Mouse (Mus musculus) gonadal fat pad, adult 2 months (tissue): ENCODE results near the gene Cacng5. TPM values are rescaled to one million over a fixed set of nuclear protein-coding genes. Genes with fewer than 3 reads are reported as not detected.

Experiments used
- DNase-seq: peaks from one replicate; pipeline ENCODE4 v3.0.0-alpha.2; 2012; ENCODE audit warnings: low read depth
- polyA plus RNA-seq: library from polyadenylated mRNA; depleted of rRNA; stranded (reverse); fragments of >200 nt; gene quantifications from 2 replicates; pipeline ENCODE4 v1.2.3, GENCODE M21; 2012; rRNA removed

Gene Cacng5
- polyA plus RNA-seq, 1 experiment, result 0.03 TPM

DNA sequence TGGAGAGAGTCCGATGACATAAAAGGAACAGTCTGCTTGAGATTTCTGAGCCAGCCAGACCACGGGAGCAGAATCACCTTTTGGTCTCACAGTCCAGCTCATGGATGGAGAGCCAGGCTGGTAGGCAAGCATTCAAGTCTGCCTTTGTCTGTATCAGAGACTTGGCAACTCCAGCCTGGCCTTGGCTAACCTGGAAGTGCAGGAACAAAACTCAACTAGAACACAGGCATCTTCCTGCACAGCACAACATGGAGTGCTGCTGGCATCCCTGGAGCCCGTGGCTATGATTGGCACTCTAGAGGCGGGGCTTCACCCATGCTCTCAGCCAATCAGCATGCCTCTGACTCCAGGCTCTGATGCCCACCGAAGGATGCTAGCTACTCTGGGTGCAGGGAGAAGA lies 38.0 kb downstream of the Cacng5 start:
- DNase-seq, result no peak

DNA sequence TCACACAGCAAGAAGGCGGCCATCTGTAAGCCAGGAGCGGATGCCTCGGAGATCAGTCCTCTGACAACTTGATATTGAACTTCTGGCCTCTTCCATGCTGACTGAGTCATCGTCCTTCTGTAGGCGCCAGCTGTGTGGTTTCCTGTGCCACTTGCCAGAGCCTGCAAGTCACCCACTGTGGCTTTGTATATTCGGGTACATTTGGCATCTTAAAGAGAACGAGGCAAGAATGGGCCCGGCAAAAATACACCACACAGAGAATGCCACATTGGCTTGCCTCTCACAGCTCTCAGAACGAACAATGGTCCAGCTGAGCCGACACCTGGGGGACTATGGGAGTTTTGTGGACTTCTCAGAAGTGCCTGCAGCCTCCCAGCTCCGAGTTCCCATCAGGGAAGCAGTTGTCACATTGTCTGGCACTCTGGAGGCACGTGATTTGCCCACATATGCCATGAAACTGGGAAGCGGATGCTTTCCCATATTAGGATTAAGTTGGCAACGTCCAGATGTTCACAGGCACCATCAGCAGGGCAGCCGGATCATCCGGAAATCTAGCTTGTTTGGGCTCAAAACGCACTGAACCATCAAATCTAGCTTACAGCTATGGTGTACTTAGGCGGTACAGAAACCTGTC lies 38.9 kb downstream of the Cacng5 start:
- no peak for DNase-seq

DNA sequence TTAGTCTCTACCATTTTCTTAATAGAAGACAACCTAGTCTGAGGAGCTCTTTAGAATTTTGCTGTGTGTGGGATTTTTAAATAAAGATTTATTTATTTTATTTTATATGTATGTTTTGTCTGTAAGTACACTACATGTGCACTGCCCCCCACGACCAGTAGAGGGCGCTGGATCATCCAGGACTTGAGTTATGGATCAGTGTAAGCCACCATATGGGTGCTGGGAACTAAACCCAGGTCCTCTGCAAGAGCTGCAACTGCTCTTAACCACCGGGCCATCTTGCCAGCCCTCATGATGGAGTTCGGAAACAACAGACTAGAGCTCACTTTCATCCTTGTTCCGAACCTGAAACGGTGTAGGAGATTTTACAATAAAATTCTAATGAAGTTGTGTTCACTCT lies 42.1 kb downstream of the Cacng5 start:
- no peak for DNase-seq

DNA sequence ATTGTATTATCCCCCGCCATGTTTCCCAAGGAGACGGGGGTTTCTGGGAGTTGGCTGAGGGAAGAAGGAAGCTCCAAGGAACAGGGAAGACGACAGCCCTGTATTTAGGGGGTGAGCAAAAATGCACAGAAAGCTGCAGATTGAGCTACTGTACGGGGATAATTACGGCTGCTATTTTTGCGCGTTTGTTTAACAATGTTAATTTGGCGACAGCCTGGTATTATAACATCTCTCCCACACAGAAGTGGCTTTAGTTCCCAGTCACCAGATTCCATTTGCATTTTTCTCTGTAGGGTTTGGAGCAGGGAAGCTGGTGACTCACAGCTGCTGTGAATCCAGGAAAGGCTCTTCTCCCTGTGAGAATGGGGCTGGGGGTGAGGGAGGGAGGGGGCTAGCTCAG lies 47.3 kb downstream of the Cacng5 start:
- DNase-seq, result no peak

DNA sequence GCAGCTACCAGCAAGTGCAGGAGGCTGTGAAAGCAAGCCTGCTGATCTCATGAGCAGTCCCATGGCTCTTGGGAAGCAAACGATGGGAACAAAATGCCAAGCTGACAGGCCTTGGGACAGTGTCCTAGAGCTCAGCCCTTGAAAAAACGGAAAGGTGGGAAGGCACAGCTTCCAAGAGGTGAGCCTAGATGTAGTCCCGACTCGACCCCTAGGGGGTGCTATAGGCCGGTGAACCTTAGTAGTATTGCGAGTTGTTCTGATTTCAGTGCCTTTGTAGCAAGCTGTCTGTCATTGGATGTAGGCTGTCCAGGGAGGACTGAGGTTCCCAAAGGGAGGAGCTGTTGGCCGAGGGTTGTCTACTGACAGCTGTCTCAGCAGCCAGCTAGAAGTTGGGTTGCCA lies 49.7 kb downstream of the Cacng5 start:
- DNase-seq, result no peak

DNA sequence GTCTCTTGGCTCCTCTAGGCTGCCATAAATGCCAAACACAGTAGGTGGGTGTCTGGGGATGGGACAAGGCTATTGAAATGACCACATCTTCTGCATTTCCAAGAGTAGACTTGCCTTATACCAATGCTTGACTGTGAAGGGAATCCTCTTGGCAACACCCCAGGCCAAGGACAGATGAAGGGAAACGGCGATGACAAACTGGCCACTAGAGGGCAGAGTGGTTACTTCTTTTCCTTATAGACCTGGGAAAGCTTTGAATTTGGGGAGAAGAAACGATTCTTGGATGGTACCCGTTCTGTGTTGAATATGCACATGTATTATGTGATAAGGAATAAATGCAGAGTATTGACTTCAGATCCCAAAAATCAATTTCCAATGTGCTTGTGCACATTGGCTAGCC lies 50.8 kb downstream of the Cacng5 start:
- DNase-seq, result no peak

DNA sequence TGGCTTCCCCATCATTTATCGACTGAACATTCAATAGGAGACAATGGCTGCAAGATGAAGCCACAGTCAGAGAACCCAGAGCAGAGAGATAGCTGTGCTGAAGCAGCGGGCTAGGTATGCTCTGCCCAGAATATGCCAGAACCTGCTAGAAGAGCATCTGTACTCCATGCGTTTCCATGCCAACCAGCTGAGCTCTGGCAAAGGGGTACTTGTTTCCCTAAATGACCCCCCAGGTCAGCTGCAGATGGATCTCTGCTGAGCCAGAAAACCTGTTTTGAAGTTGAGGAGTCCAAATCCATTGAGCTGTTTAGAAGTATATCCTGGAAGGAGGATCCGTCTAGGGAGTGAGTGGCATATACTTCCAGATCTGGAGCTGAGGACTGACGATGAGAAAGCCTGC lies 53.1 kb downstream of the Cacng5 start:
- DNase-seq, result no peak

DNA sequence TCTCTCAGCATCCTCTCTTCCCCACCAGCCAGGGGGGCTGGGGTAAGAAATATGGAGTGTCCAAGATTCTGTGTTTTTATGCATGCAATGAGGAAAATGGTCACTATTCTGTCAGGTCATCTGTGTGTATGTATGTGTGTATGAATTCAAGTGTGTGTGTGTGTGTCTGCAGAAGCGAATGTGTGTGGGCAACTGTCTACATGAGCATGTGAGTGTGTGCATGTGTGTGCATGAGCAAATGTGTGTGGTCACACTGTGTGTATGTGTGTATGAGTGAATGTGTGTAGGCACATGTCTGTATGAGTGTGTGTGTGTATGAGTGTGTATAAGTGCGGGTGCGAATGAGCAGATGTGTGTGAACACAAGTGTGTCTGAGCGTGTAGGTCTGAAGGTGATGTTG lies 55.0 kb downstream of the Cacng5 start:
- DNase-seq, result no peak

DNA sequence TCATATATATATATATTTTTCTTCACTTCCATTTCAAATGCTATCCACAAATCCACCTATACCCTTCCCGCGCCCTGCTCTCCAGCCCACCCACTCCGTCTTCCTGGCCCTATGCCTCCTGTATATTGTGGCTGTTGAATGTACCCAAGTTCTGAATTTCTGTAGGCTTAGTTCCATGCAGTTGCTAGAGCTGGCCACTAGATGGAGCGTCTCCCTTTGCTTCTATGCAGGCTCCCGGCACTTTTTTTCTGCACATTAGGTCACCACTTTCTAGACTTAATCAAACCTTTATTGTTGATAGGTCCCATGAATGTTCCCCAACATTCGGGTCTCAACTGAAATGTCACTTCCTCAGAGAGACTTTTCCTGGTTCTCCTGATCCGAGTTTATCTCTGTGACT lies 55.6 kb downstream of the Cacng5 start:
- DNase-seq, result no peak

DNA sequence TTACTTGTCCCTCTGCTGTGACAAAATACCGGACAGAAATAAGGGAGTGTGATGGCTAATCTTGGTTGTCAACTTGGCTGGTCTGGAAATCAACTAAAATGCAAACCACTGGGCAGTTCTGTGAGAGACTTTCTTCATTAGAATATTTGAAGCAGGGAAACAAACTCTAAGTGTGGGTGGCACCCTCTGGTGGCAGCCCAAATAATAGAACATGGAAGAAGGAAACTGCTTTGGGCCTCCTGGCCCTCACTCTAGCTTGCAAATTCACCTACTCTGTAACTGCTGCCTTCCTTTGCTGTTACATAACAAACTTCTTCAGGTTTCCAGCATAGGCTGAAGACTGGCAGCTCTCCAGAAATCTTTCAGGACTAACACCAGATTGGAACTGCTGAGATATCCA lies 61.8 kb downstream of the Cacng5 start:
- DNase-seq, result no peak

DNA sequence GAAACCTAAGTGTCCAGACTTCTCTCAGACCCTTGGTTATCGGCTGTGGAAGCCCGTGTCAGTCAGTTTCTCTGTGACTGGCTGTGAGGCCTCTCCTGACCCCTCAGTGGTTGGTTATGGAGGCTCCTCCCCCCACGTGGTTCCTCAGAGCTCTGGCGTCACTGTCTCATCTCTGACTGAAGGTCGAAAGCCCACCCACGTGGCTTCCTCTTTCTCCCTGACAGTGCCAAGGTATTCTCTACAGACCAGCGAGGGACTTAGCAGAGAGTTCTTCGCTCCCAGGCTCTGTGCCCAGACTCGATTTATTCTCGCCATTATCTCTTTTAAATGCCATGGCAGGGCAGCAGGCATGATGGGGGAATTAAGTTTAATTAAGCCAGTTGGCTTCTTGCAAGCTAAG lies 65.2 kb downstream of the Cacng5 start:
- no peak for DNase-seq

DNA sequence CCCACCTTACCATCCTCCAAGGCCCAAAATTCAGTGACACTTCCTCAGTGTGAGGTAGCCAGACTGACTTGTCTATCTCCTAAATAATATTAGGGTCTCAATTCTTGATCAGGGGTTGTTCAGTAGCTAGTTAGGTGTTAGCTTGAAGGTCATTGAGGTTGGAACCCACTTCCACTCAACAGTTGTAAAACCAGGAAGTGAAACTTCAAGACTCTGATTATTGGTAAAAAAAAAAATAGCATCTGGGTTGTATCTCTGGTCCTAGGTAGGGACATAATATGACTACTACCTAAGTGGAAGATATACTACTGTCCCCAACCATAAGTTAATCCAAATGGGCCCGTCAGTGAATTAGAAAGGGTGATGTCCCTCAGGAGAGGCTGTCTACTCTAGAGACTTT lies 70.7 kb downstream of the Cacng5 start:
- DNase-seq, result no peak

DNA sequence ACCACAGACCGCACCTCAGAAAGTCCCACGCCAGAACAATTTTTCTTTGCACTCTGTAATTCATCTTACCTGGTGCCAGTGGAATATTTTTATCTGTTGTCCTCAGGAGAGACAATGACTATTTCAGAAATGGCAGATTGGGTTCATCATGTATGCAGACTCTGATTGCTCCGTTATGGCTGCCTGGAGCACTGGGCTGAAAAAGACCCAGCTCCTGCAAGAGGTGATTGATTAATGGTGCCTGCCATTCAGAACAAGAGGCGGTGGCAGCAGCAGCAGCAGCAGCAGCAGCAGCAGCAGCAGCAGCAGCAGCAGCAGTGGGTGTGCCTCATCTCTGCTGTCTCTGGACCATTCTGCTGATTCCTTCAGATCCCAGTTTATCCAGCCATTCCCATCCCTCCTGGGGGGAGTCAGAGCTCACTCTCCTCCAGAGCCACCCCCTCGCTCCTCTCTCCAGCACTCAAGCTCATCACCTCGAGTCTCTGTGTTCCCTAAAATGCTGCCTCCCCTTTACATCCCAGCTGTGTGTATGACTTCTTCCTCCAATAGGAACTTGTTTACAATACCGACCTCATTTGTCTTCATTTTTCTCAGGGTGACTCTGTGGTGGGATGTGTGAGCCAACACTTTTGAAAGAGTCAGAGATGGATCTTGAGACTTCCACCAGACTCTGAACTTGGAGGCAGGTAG lies 81.4 kb downstream of the Cacng5 start:
- DNase-seq, result no peak

Other genes starting within 250 kb of the Cacng5 start
- 1.3 and 1.5 TPM in 2 replicates for gene Cacng1, start 198.5 kb downstream of the Cacng5 start, polyA plus RNA-seq
- gene Cacng4, start 120.5 kb downstream of the Cacng5 start, polyA plus RNA-seq, result 1.3 and 2.2 TPM in 2 replicates